Mouse (Mus musculus): ENCODE measurements around the gene Hephl1. TPM values are rescaled to one million over a fixed set of nuclear protein-coding genes. Genes with fewer than 3 reads are reported as not detected.

Gene Hephl1
- total and polyA plus RNA-seq, 3 experiments: not detected

DNA sequence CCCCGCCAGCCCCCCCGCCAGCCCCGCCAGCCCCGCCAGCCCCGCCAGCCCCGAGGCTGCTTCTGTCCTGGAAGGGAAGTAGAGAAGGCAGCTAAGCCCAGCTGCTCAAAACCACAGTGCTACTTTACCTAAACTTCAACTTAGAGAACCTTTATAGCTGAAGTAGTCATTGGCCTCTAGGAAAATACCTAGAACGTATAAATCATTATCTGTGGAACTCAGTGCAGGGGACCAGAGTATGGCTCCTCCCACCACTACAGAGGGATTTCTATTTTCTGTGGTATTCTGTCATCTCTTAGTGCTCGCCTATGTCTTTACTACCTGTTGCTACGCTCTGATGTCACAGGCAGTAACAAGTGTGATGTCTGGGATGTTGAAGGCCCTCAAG is 107.6 kb downstream of the Hephl1 start:
- in situ Hi-C loops (cut with MboI; ENCODE audit: low pct_ligation_motif_present, low pct_unique_long_range_greater_than_20kb, low sequenced_read_pairs) (no loop called here), dilution Hi-C loops (cut with MboI; ENCODE audit: extremely low pct_ligation_motif_present, extremely low pct_unique_long_range_greater_than_20kb, low sequenced_read_pairs) (no loop called here)

GRCm38 (mm10) chr9:15003676-15004297 is 108.1 kb downstream of the Hephl1 start:
- H3K27ac ChIP-seq (ENCODE audit: insufficient read depth, low read depth): no peak overlapping the region
- no peaks in the 10 kb centered on the region for H3K4me1 ChIP-seq (ENCODE audit: control insufficient read depth in 1 of 2, insufficient read depth in 2 of 2)
- no peaks in the 10 kb centered on the region for H3K79me2 ChIP-seq (replicated peaks; ENCODE audit: control insufficient read depth, extremely low read depth, insufficient read depth, poor library complexity, severe bottlenecking)
- peaks cover 14 to 60% of the 10 kb centered on the region in 2 experiments for H3K36me3 ChIP-seq (replicated peaks in 1 of 2; ENCODE audit: control insufficient read depth in 1 of 2, insufficient read depth in 1 of 2, low read length in 1 of 2)
- H3K4me3 ChIP-seq (replicated peaks in 1 of 3; ENCODE audit: low read depth in 2 of 3, low read length in 2 of 3, poor library complexity in 1 of 3): no peak overlapping the region
- no peak overlapping the region for H3K4me2 ChIP-seq (ENCODE audit: insufficient read depth, low read depth, poor library complexity, severe bottlenecking)
- in situ Hi-C loops (cut with MboI; ENCODE audit: low pct_ligation_motif_present, low pct_unique_long_range_greater_than_20kb, low sequenced_read_pairs) (no loop called here), dilution Hi-C loops (cut with MboI; ENCODE audit: extremely low pct_ligation_motif_present, extremely low pct_unique_long_range_greater_than_20kb, low sequenced_read_pairs) (no loop called here)
- no peak for DNase-seq (ENCODE audit: extremely low read depth)
- TF ChIP-seq IRF4 (IDR thresholded peaks at IDR 0.05; ENCODE audit: low read depth, low read length): no peak
- TF ChIP-seq ELF1 (IDR thresholded peaks at IDR 0.05; ENCODE audit: low read depth, low read length): no peak
- no peak for TF ChIP-seq SIN3A (IDR thresholded peaks at IDR 0.05; ENCODE audit: low read length)
- no peak for TF ChIP-seq MYC (IDR thresholded peaks at IDR 0.05; ENCODE audit: low read depth, low read length)
- no peak for TF ChIP-seq CTCF (conservative IDR thresholded peaks at IDR 0.05 in 1 of 2, IDR thresholded peaks at IDR 0.05 in 1 of 2; ENCODE audit: low read depth in 2 of 2, low read length in 2 of 2)
- TF ChIP-seq BHLHE40 (IDR thresholded peaks at IDR 0.05; ENCODE audit: low read depth, low read length): no peak
- TF ChIP-seq MXI1 (IDR thresholded peaks at IDR 0.05; ENCODE audit: low read depth, low read length): no peak
- TF ChIP-seq RAD21 (IDR thresholded peaks at IDR 0.05; ENCODE audit: low read depth, low read length): no peak
- no peak for TF ChIP-seq TBP (conservative IDR thresholded peaks at IDR 0.05; ENCODE audit: low read depth, low read length)
- no peak for TF ChIP-seq JUN (IDR thresholded peaks at IDR 0.05; ENCODE audit: insufficient read depth, low read depth, low read length)
- no peak for TF ChIP-seq MEF2A (IDR thresholded peaks at IDR 0.05; ENCODE audit: borderline replicate concordance, low read depth, low read length)
- TF ChIP-seq KAT2A (IDR thresholded peaks at IDR 0.05; ENCODE audit: insufficient replicate concordance, low read length): no peak
- no peak for TF ChIP-seq ETS1 (conservative IDR thresholded peaks at IDR 0.05; ENCODE audit: low read depth, low read length)
- no peak for TF ChIP-seq MAFK (IDR thresholded peaks at IDR 0.05; ENCODE audit: insufficient replicate concordance, low read length)
- TF ChIP-seq HCFC1 (IDR thresholded peaks at IDR 0.05; ENCODE audit: low read depth, low read length): no peak
- TF ChIP-seq ZKSCAN1 (IDR thresholded peaks at IDR 0.05; ENCODE audit: borderline replicate concordance, low read depth, low read length): no peak
- no peak for TF ChIP-seq USF2 (conservative IDR thresholded peaks at IDR 0.05; ENCODE audit: low read depth, low read length)
- TF ChIP-seq ZC3H11A (IDR thresholded peaks at IDR 0.05; ENCODE audit: low read depth, low read length): no peak
- TF ChIP-seq JUND (conservative IDR thresholded peaks at IDR 0.05; ENCODE audit: low read depth, low read length): no peak
- no peaks in the 10 kb centered on the region for H3K9me3 ChIP-seq (replicated peaks; ENCODE audit: low read length)
- no peaks in the 10 kb centered on the region for H3K27me3 ChIP-seq (replicated peaks)
- no peak overlapping the region for H3K9ac ChIP-seq (ENCODE audit: insufficient read depth, low read depth)

More for the DNA sequence above, 107.6 kb downstream of the Hephl1 start:
- no peaks in the 10 kb centered on the region for H3K79me2 ChIP-seq (replicated peaks; ENCODE audit: control insufficient read depth, extremely low read depth, insufficient read depth, poor library complexity, severe bottlenecking)
- peaks cover 14 to 64% of the 10 kb centered on the region in 2 experiments for H3K36me3 ChIP-seq (replicated peaks in 1 of 2; ENCODE audit: control insufficient read depth in 1 of 2, insufficient read depth in 1 of 2, low read length in 1 of 2)
- H3K4me1 ChIP-seq (ENCODE audit: control insufficient read depth in 1 of 2, insufficient read depth in 2 of 2): no peaks in the 10 kb centered on the region
- H3K27ac ChIP-seq (ENCODE audit: insufficient read depth, low read depth): no peak overlapping the region
- no peak overlapping the region for H3K4me2 ChIP-seq (ENCODE audit: insufficient read depth, low read depth, poor library complexity, severe bottlenecking)
- no peak overlapping the region for H3K4me3 ChIP-seq (replicated peaks in 1 of 3; ENCODE audit: low read depth in 2 of 3, low read length in 2 of 3, poor library complexity in 1 of 3)
- no peak for TF ChIP-seq UBTF (IDR thresholded peaks at IDR 0.05; ENCODE audit: low read depth, low read length)
- TF ChIP-seq KAT2A (IDR thresholded peaks at IDR 0.05; ENCODE audit: insufficient replicate concordance, low read length): no peak
- TF ChIP-seq ETS1 (conservative IDR thresholded peaks at IDR 0.05; ENCODE audit: low read depth, low read length): no peak
- no peak for TF ChIP-seq POLR2AphosphoS2 (IDR thresholded peaks at IDR 0.05; ENCODE audit: low read depth, low read length)
- no peak for TF ChIP-seq EP300 (IDR thresholded peaks at IDR 0.05; ENCODE audit: low read length)
- TF ChIP-seq JUND (conservative IDR thresholded peaks at IDR 0.05; ENCODE audit: low read depth, low read length): no peak
- TF ChIP-seq SMC3 (IDR thresholded peaks at IDR 0.05; ENCODE audit: low read depth, low read length): no peak
- TF ChIP-seq GABPA (IDR thresholded peaks at IDR 0.05; ENCODE audit: insufficient replicate concordance, low read depth, low read length): no peak
- no peak for TF ChIP-seq JUN (IDR thresholded peaks at IDR 0.05; ENCODE audit: insufficient read depth, low read depth, low read length)
- no peak for TF ChIP-seq POLR2A (IDR thresholded peaks at IDR 0.05; ENCODE audit: low read depth, low read length)
- TF ChIP-seq E2F4 (IDR thresholded peaks at IDR 0.05; ENCODE audit: insufficient replicate concordance, low read depth, low read length): no peak
- no peak for TF ChIP-seq IRF4 (IDR thresholded peaks at IDR 0.05; ENCODE audit: low read depth, low read length)
- TF ChIP-seq MXI1 (IDR thresholded peaks at IDR 0.05; ENCODE audit: low read depth, low read length): no peak
- TF ChIP-seq MAX (IDR thresholded peaks at IDR 0.05; ENCODE audit: low read length): no peak
- no peak for TF ChIP-seq PAX5 (IDR thresholded peaks at IDR 0.05; ENCODE audit: low read length)
- no peak for TF ChIP-seq NRF1 (IDR thresholded peaks at IDR 0.05; ENCODE audit: low read depth, low read length)
- no peak for TF ChIP-seq BHLHE40 (IDR thresholded peaks at IDR 0.05; ENCODE audit: low read depth, low read length)
- no peak for TF ChIP-seq MYC (IDR thresholded peaks at IDR 0.05; ENCODE audit: low read depth, low read length)
- no peaks in the 10 kb centered on the region for H3K27me3 ChIP-seq (replicated peaks)
- DNase-seq (ENCODE audit: extremely low read depth): no peak
- H3K9ac ChIP-seq (ENCODE audit: insufficient read depth, low read depth): no peak overlapping the region
- no peaks in the 10 kb centered on the region for H3K9me3 ChIP-seq (replicated peaks; ENCODE audit: low read length)
